Comparison of ENCODE assay signal across 10 mouse cellular contexts in the genomic region with DNA sequence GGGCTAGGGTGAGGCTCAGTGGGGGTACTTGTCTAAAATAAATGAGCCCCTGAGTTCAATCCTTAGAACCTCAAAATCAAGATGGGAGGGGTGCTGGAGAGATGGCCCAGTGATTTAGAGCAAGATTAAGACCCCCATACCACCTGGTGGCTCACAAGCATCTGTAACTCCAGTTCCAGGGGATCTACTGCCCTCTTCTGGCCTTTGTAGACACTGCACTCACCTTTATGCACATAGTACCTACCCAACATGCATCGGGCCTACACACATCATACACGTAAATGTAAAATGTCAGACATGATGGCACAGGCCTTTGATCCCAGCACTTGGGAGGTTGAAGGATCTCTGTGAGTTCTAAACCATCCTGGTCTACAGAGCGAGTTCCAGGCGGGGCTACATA. TPM values are rescaled to one million over a fixed set of nuclear protein-coding genes. Genes with fewer than 3 reads are reported as not detected.
DNase-seq lines count a peak whose midpoint lies in the region; ATAC-seq and TF ChIP-seq lines count a peak whose summit lies in the region.
"Had no signal": no experiment of that assay in that cellular context is flagged by ENCODE, and none has a peak within 500 bp of the region (broad histone marks: within the 10 kb centered on the region; RNA-seq: fewer than 3 reads in every experiment).

No protein-coding gene starts in this region.

- TF ChIP-seq CTCF in gastrocnemius, adult 2 months (IDR thresholded peaks at IDR 0.05): peak; percentile 65
- TF ChIP-seq CTCF in liver, adult 2 months (IDR thresholded peaks at IDR 0.05; ENCODE audit: low read depth, low read length): peak; percentile 33; the same call in 1 of the 2 replicates

- no peaks in the 10 kb centered on the region for H3K27me3 ChIP-seq in liver, adult 2 months (ENCODE audit: control insufficient read depth, insufficient read depth, low read length)
- H3K27me3 ChIP-seq in liver, embryonic 11.5 days (replicated peaks; ENCODE audit: control insufficient read depth, insufficient read depth, low read length): no peaks in the 10 kb centered on the region
- H3K27me3 ChIP-seq: embryonic facial prominence, embryonic 12.5 days; midbrain, embryonic 15.5 days had no signal

- peaks cover 19% of the 10 kb centered on the region for H3K4me1 ChIP-seq in liver, adult 2 months (ENCODE audit: control insufficient read depth, insufficient read depth, low read length)
- no peaks in the 10 kb centered on the region for H3K4me1 ChIP-seq in liver, embryonic 11.5 days (replicated peaks; ENCODE audit: control insufficient read depth, insufficient read depth, low read length)
- H3K4me1 ChIP-seq: midbrain, embryonic 15.5 days had no signal

- intact Hi-C loops in gastrocnemius, adult 2 months (cut with DNase I): loop anchor here (2.0 kb wide), 1 partner anchor 30 kb away; no protein-coding TSS in a partner anchor
- intact Hi-C loops in gastrocnemius, postnatal 36 days (cut with DNase I): no loop called here
- intact Hi-C loops in left cerebral cortex, postnatal 10 days (cut with DNase I): loop anchor here (5.0 kb wide), 1 partner anchor 50 kb away; no protein-coding TSS in a partner anchor

- no peak for ATAC-seq in liver, embryonic 11.5 days (replicated peaks; ENCODE audit: low FRiP score)
- no peak for ATAC-seq in inflammation-experienced regulatory T-cells, adult 6 months
- ATAC-seq: midbrain, embryonic 15.5 days had no signal

- no peak overlapping the region for H3K4me2 ChIP-seq in liver, embryonic 11.5 days
- H3K4me2 ChIP-seq: embryonic facial prominence, embryonic 12.5 days; midbrain, embryonic 15.5 days had no signal

- H3K4me3 ChIP-seq in gastrocnemius, adult 2 months: no peak overlapping the region
- H3K4me3 ChIP-seq in liver, adult 2 months (ENCODE audit: insufficient read depth, low read depth, low read length): no peak overlapping the region
- no peak overlapping the region for H3K4me3 ChIP-seq in liver, embryonic 11.5 days (ENCODE audit: low read depth, low read length)
- H3K4me3 ChIP-seq: embryonic facial prominence, embryonic 12.5 days; midbrain, embryonic 15.5 days had no signal

- no peak overlapping the region for H3K9ac ChIP-seq in liver, adult 2 months (ENCODE audit: low read depth, low read length)
- H3K9ac ChIP-seq in liver, embryonic 11.5 days (ENCODE audit: low read depth, low read length): no peak overlapping the region
- H3K9ac ChIP-seq: embryonic facial prominence, embryonic 12.5 days; midbrain, embryonic 15.5 days had no signal

- DNase-seq in gastrocnemius, adult 2 months: peak; percentile 48
- no peak for DNase-seq in gastrocnemius, postnatal 36 days
- DNase-seq in liver, adult 2 months (ENCODE audit: extremely low read depth, low read depth, low spot score): no peak
- DNase-seq in liver, embryonic 11.5 days (ENCODE audit: low spot score): no peak
- DNase-seq in NIH3T3 (ENCODE audit: low read depth): peak; percentile 32
- peak; percentile 79 to 80 for DNase-seq in kidney, postnatal 4 days
- DNase-seq in left cerebral cortex, postnatal 10 days (ENCODE audit: extremely low spot score in 1 of 2, low spot score in 2 of 2): no peak

- H3K36me3 ChIP-seq in liver, adult 2 months (ENCODE audit: control insufficient read depth, insufficient read depth, low read length): no peaks in the 10 kb centered on the region
- H3K36me3 ChIP-seq in liver, embryonic 11.5 days (ENCODE audit: control insufficient read depth, insufficient read depth, low read length): no peaks in the 10 kb centered on the region; the same call in 1 of the 2 replicates
- H3K36me3 ChIP-seq: embryonic facial prominence, embryonic 12.5 days; midbrain, embryonic 15.5 days had no signal

- no peaks in the 10 kb centered on the region for H3K9me3 ChIP-seq in liver, embryonic 11.5 days (ENCODE audit: control insufficient read depth, low read length)
- H3K9me3 ChIP-seq: midbrain, embryonic 15.5 days had no signal

- 95% methylated on average over 4 of the region's 4 CpGs for WGBS in liver, adult 2 months
- WGBS in liver, embryonic 11.5 days: 86% methylated on average over 4 of the region's 4 CpGs

- H3K27ac ChIP-seq in gastrocnemius, adult 2 months: peak overlapping the region; percentile 87; the same call in 1 of the 2 replicates
- no peak overlapping the region for H3K27ac ChIP-seq in liver, adult 2 months (replicated peaks; ENCODE audit: insufficient read depth, low read depth, low read length)
- H3K27ac ChIP-seq in liver, embryonic 11.5 days (ENCODE audit: low read depth, low read length): no peak overlapping the region
- H3K27ac ChIP-seq: embryonic facial prominence, embryonic 12.5 days; midbrain, embryonic 15.5 days had no signal

- TF ChIP-seq POLR2A in liver, adult 2 months (IDR thresholded peaks at IDR 0.05; ENCODE audit: extremely low read depth, insufficient read depth, low read length): no peak

- no peaks in the 10 kb centered on the region for H3K79me2 ChIP-seq in liver, adult 2 months (ENCODE audit: control insufficient read depth, insufficient read depth, low read length)

RNA-seq across cellular contexts. Expression of a gene that starts 11.8 kb away (rescaled TPM):
- 10 to 100 TPM; 21.9 to 26.7 TPM for total RNA-seq in gastrocnemius, adult 2 months (2021)
- total RNA-seq in gastrocnemius, postnatal 36 days (2021): 10 to 100 TPM; 22.0 to 22.6 TPM
- 2.3 and 2.5 TPM in 2 replicates for total RNA-seq in liver, adult 2 months (2014; rRNA removed)
- 4.8 and 5.4 TPM in 2 replicates for polyA plus RNA-seq in liver, adult 2 months (2012; rRNA removed)
- 17.5 and 21.8 TPM in 2 replicates for polyA plus RNA-seq in liver, embryonic 11.5 days (2014; fragmentation: Nextera tagmentation; extraction: Ambion mirVana)
- 1 to 10 TPM; 1.1 to 2.3 (median 1.2) TPM for polyA plus RNA-seq in inflammation-experienced regulatory T-cells, adult 6 months (2017; shearing (Covaris generic))
- total RNA-seq in left cerebral cortex, postnatal 10 days (2021): 10 to 100 TPM; 10.3 to 10.9 TPM

RNA-seq across cellular contexts. Expression of a gene that starts 14.0 kb away (rescaled TPM):
- not detected for total RNA-seq in gastrocnemius, adult 2 months (2021)
- not detected for total RNA-seq in gastrocnemius, postnatal 36 days (2021)
- 17.4 and 17.8 TPM in 2 replicates for total RNA-seq in liver, adult 2 months (2014; rRNA removed)
- 23.0 and 23.5 TPM in 2 replicates for polyA plus RNA-seq in liver, adult 2 months (2012; rRNA removed)
- 1.4 TPM in 2 replicates for polyA plus RNA-seq in liver, embryonic 11.5 days (2014; fragmentation: Nextera tagmentation; extraction: Ambion mirVana)
- under 1 TPM in 1 of 3 experiments, not detected in 2; 0.68 TPM for polyA plus RNA-seq in inflammation-experienced regulatory T-cells, adult 6 months (2017; shearing (Covaris generic))
- not detected for total RNA-seq in left cerebral cortex, postnatal 10 days (2021)

RNA-seq across cellular contexts. Expression of a gene that starts 32.4 kb away (rescaled TPM):
- 1 to 10 TPM; 1.4 to 1.5 TPM for total RNA-seq in gastrocnemius, adult 2 months (2021)
- 1 to 10 TPM; 2.0 to 2.3 TPM for total RNA-seq in gastrocnemius, postnatal 36 days (2021)
- 17.8 and 18.9 TPM in 2 replicates for total RNA-seq in liver, adult 2 months (2014; rRNA removed)
- 57.4 and 68.7 TPM in 2 replicates for polyA plus RNA-seq in liver, adult 2 months (2012; rRNA removed)
- polyA plus RNA-seq in liver, embryonic 11.5 days (2014; fragmentation: Nextera tagmentation; extraction: Ambion mirVana): 55.9 and 58.4 TPM in 2 replicates
- 1 to 10 TPM in 1 of 3 experiments, under 1 TPM in 1, not detected in 1; 0.13 to 1.0 TPM for polyA plus RNA-seq in inflammation-experienced regulatory T-cells, adult 6 months (2017; shearing (Covaris generic))
- 10 to 100 TPM; 18.9 to 22.0 TPM for total RNA-seq in left cerebral cortex, postnatal 10 days (2021)

RNA-seq across cellular contexts. Expression of a gene that starts 39.9 kb away (rescaled TPM):
- 1 to 10 TPM; 1.3 to 1.5 TPM for total RNA-seq in gastrocnemius, adult 2 months (2021)
- total RNA-seq in gastrocnemius, postnatal 36 days (2021): 1 to 10 TPM; 1.1 to 1.5 TPM
- total RNA-seq in liver, adult 2 months (2014; rRNA removed): 3.0 and 7.4 TPM in 2 replicates
- polyA plus RNA-seq in liver, adult 2 months (2012; rRNA removed): 72.8 and 76.8 TPM in 2 replicates
- 5.4 and 7.0 TPM in 2 replicates for polyA plus RNA-seq in liver, embryonic 11.5 days (2014; fragmentation: Nextera tagmentation; extraction: Ambion mirVana)
- 10 to 100 TPM; 13.6 to 19.9 (median 18.5) TPM for polyA plus RNA-seq in inflammation-experienced regulatory T-cells, adult 6 months (2017; shearing (Covaris generic))
- total RNA-seq in left cerebral cortex, postnatal 10 days (2021): 1 to 10 TPM in 1 of 2 experiments, not detected in 1; 1.0 TPM

Comparison
In these comparisons a context has a peak if more than half of its experiments do, and no peak if none do; other contexts are left out.
1. DNase-seq: peak in gastrocnemius, adult 2 months (single experiment), NIH3T3 (single experiment) and kidney, postnatal 4 days (2 of 2); none in gastrocnemius, postnatal 36 days (0 of 2), liver, adult 2 months (single experiment), liver, embryonic 11.5 days (single experiment) and left cerebral cortex, postnatal 10 days (0 of 2).
2. RNA of a gene that starts 14.0 kb away (total RNA-seq): 17.4 to 17.8 TPM in liver, adult 2 months; not detected in left cerebral cortex, postnatal 10 days, not detected in gastrocnemius, adult 2 months and not detected in gastrocnemius, postnatal 36 days; every median in the first group is over 10 times any median in the second.